Mouse (Mus musculus) spleen, postnatal 14 days (tissue): ENCODE measurements around the gene Sdc3.

Source experiments
- DNase-seq, 2 experiments: peaks; one replicate each; pipeline ENCODE4 v3.0.0; 2021 to 2022; ENCODE audit warnings: low spot score in 2 of 2

Gene Sdc3

GRCm38 (mm10) chr4:130820594-130821255 is 28.4 kb downstream of the Sdc3 start:
- DNase-seq = no peak

- DNase-seq = no peak
Measured at GRCm38 (mm10) chr4:130828851-130829673, 36.7 kb downstream of the Sdc3 start.

GRCm38 (mm10) chr4:130834122-130834521 is 41.8 kb downstream of the Sdc3 start:
- no peak for DNase-seq

GRCm38 (mm10) chr4:130835550-130835949 is 43.2 kb downstream of the Sdc3 start:
- DNase-seq = no peak

GRCm38 (mm10) chr4:130836281-130837061 is 44.1 kb downstream of the Sdc3 start:
- DNase-seq = no peak

GRCm38 (mm10) chr4:130838585-130838984 is 46.2 kb downstream of the Sdc3 start:
- no peak for DNase-seq

- no peak for DNase-seq
Measured at GRCm38 (mm10) chr4:130841107-130841840, 48.9 kb downstream of the Sdc3 start.

GRCm38 (mm10) chr4:130848814-130849213 is 56.5 kb downstream of the Sdc3 start:
- DNase-seq = no peak

GRCm38 (mm10) chr4:130857661-130858060 is 65.3 kb downstream of the Sdc3 start:
- DNase-seq = no peak

GRCm38 (mm10) chr4:130858880-130859279 is 66.5 kb downstream of the Sdc3 start:
- no peak for DNase-seq

- no peak for DNase-seq
Measured at GRCm38 (mm10) chr4:130859467-130859866, 67.1 kb downstream of the Sdc3 start.

GRCm38 (mm10) chr4:130860902-130861652 is 68.7 kb downstream of the Sdc3 start:
- no peak for DNase-seq

GRCm38 (mm10) chr4:130861653-130862208 is 69.4 kb downstream of the Sdc3 start:
- DNase-seq = no peak

GRCm38 (mm10) chr4:130862538-130862937 is 70.2 kb downstream of the Sdc3 start:
- DNase-seq = no peak

GRCm38 (mm10) chr4:130865460-130865859 is 73.1 kb downstream of the Sdc3 start:
- no peak for DNase-seq

GRCm38 (mm10) chr4:130865901-130866371 is 73.6 kb downstream of the Sdc3 start:
- DNase-seq = no peak

GRCm38 (mm10) chr4:130867940-130868339 is 75.6 kb downstream of the Sdc3 start:
- no peak for DNase-seq

GRCm38 (mm10) chr4:130868803-130869202 is 76.5 kb downstream of the Sdc3 start:
- DNase-seq = no peak

- DNase-seq = no peak
Measured at GRCm38 (mm10) chr4:130872414-130872813, 80.1 kb downstream of the Sdc3 start.

GRCm38 (mm10) chr4:130873440-130873839 is 81.1 kb downstream of the Sdc3 start:
- DNase-seq = no peak
